Comparison of ENCODE assay signal across 8 mouse cellular contexts in genomic region chr8:84976031-84976762, GRCm38 (mm10). TPM values are rescaled to one million over a fixed set of nuclear protein-coding genes. Genes with fewer than 3 reads are reported as not detected.
DNase-seq lines count a peak whose midpoint lies in the region; ATAC-seq and TF ChIP-seq lines count a peak whose summit lies in the region.

No protein-coding gene starts in this region.

- TF ChIP-seq CTCF in Patski (IDR thresholded peaks at IDR 0.05), result no peak

- peak; percentile 24 for ATAC-seq in Patski
- ATAC-seq in hindbrain, embryonic 13.5 days (ENCODE audit: low FRiP score), result peak; percentile 76

- peak overlapping the region; percentile 62 for H3K27ac ChIP-seq in hindbrain, embryonic 13.5 days

- peak overlapping the region; percentile 52 for H3K4me3 ChIP-seq in hindbrain, embryonic 13.5 days

- POLR2A ChIA-PET in Patski (lab: Charles Lee), result interaction anchor here (0.9 to 9.8 kb wide), 7 partner anchors 9 to 50 kb away, joined by 3 to 225 read pairs (median 7); partner anchors contain the start of genes Hook2 and Trir

- peak overlapping the region; percentile 74 for H3K9ac ChIP-seq in hindbrain, embryonic 13.5 days

- in situ Hi-C loops in Patski (cut with MboI; ENCODE audit: low pct_unique_long_range_greater_than_20kb), result no loop called here

- peaks cover 79% of the 10 kb centered on the region for H3K4me1 ChIP-seq in hindbrain, embryonic 13.5 days (replicated peaks)

- no peak for DNase-seq in Patski (ENCODE audit: low read depth, low spot score)
- DNase-seq in cerebellum, postnatal 14 days, result peak; percentile 94 to 97
- DNase-seq in frontal cortex, postnatal 14 days (ENCODE audit: low spot score in 2 of 2), result peak; percentile 90 to 95
- DNase-seq in layer of hippocampus, postnatal 25 days (ENCODE audit: extremely low spot score in 1 of 2, low spot score in 1 of 2), result peak; percentile 91
- peak; percentile 98 for DNase-seq in lung, postnatal 14 days
- DNase-seq in ovary, postnatal 36 days (ENCODE audit: low spot score), result peak; percentile 93
- DNase-seq in thymus, postnatal 25 days, result peak; percentile 94

- peaks cover 35% of the 10 kb centered on the region for H3K36me3 ChIP-seq in hindbrain, embryonic 13.5 days

- CTCF ChIA-PET in Patski (lab: Charles Lee), result interaction anchor here (1.8 to 13.4 kb wide), 5 partner anchors 8 to 62 kb away, joined by 8 to 351 read pairs (median 24); partner anchors contain the start of gene Hook2

- H3K4me2 ChIP-seq in hindbrain, embryonic 13.5 days, result peak overlapping the region; percentile 91

- H3K9me3 ChIP-seq in hindbrain, embryonic 13.5 days, result no peaks in the 10 kb centered on the region

- 2% methylated on average over 61 of the region's 61 CpGs for WGBS in hindbrain, embryonic 13.5 days

- no peaks in the 10 kb centered on the region for H3K27me3 ChIP-seq in Patski
- peaks cover 24% of the 10 kb centered on the region for H3K27me3 ChIP-seq in hindbrain, embryonic 13.5 days

RNA-seq across cellular contexts. Expression of gene Junb, which starts 2.3 kb away (rescaled TPM):
- 280 TPM for polyA plus RNA-seq in Patski (2021)
- 5.2 and 5.9 TPM in 2 replicates for polyA plus RNA-seq in hindbrain, embryonic 13.5 days (2015; fragmentation: Nextera tagmentation; extraction: Ambion mirVana)
- 10 to 100 TPM; 67.9 to 68.8 TPM for total RNA-seq in layer of hippocampus, postnatal 25 days (2021)

RNA-seq across cellular contexts. Expression of gene Rnaseh2a, which starts 6.6 kb away (rescaled TPM):
- 91.5 TPM for polyA plus RNA-seq in Patski (2021)
- 61.4 and 62.1 TPM in 2 replicates for polyA plus RNA-seq in hindbrain, embryonic 13.5 days (2015; fragmentation: Nextera tagmentation; extraction: Ambion mirVana)
- total RNA-seq in layer of hippocampus, postnatal 25 days (2021), result 10 to 100 TPM; 37.1 to 41.5 TPM

RNA-seq across cellular contexts. Expression of gene Prdx2, which starts 6.8 kb away (rescaled TPM):
- 668 TPM for polyA plus RNA-seq in Patski (2021)
- 1,362 and 1,388 TPM in 2 replicates for polyA plus RNA-seq in hindbrain, embryonic 13.5 days (2015; fragmentation: Nextera tagmentation; extraction: Ambion mirVana)
- 100 to 1,000 TPM; 335 to 353 TPM for total RNA-seq in layer of hippocampus, postnatal 25 days (2021)

RNA-seq across cellular contexts. Expression of gene Gm49661, which starts 7.0 kb away (rescaled TPM):
- polyA plus RNA-seq in Patski (2021), result 6.4 TPM
- polyA plus RNA-seq in hindbrain, embryonic 13.5 days (2015; fragmentation: Nextera tagmentation; extraction: Ambion mirVana), result not detected in 2 replicates
- not detected for total RNA-seq in layer of hippocampus, postnatal 25 days (2021)

RNA-seq across cellular contexts. Expression of gene Hook2, which starts 14.2 kb away (rescaled TPM):
- 33.0 TPM for polyA plus RNA-seq in Patski (2021)
- polyA plus RNA-seq in hindbrain, embryonic 13.5 days (2015; fragmentation: Nextera tagmentation; extraction: Ambion mirVana), result 25.1 and 25.5 TPM in 2 replicates
- total RNA-seq in layer of hippocampus, postnatal 25 days (2021), result 1 to 10 TPM; 7.6 to 9.3 TPM

Comparison
In these comparisons a context has a peak if more than half of its experiments do, and no peak if none do; other contexts are left out.
1. RNA of gene Junb, which starts 2.3 kb away (polyA plus RNA-seq): 280 TPM in Patski (single experiment); 5.2 to 5.9 TPM in hindbrain, embryonic 13.5 days; every median in the first group is over 10 times any median in the second.